Mouse (Mus musculus): Measurements from ENCODE around the gene Wdr73. TPM values are rescaled to one million over a fixed set of nuclear protein-coding genes. Genes with fewer than 3 reads are reported as not detected.

Wdr73 gene
- polyA plus RNA-seq, 1 experiment, result 29.6 TPM

GRCm38 (mm10) chr7:80897134-80897533 lies 3.9 kb downstream of the Wdr73 start:
- Histone ChIP-seq H3K4me3 (ENCODE audit: insufficient read depth, low read length) (no peak overlapping the region), H3K27ac (ENCODE audit: insufficient read depth, low read length) (no peak overlapping the region), H3K4me1 (ENCODE audit: control insufficient read depth, insufficient read depth, low read length) (peaks cover 6% of the 10 kb centered on the region)
- TF ChIP-seq POLR2A (IDR thresholded peaks at IDR 0.05; ENCODE audit: extremely low read depth, insufficient read depth, low read length) (0 out of 2 replicates have a peak, but pooled peaks have one; percentile 9), CTCF (IDR thresholded peaks at IDR 0.05; ENCODE audit: extremely low read depth, insufficient read depth, low read length) (no peak)

- TF ChIP-seq POLR2A (IDR thresholded peaks at IDR 0.05; ENCODE audit: extremely low read depth, insufficient read depth, low read length), result no peak
- no peak for TF ChIP-seq CTCF (IDR thresholded peaks at IDR 0.05; ENCODE audit: extremely low read depth, insufficient read depth, low read length)
- H3K4me3 ChIP-seq (ENCODE audit: insufficient read depth, low read length), result no peak overlapping the region
- no peak overlapping the region for H3K27ac ChIP-seq (ENCODE audit: insufficient read depth, low read length)
- peaks cover 3% of the 10 kb centered on the region for H3K4me1 ChIP-seq (ENCODE audit: control insufficient read depth, insufficient read depth, low read length)
Measured at GRCm38 (mm10) chr7:80894815-80895519, 6.1 kb downstream of the Wdr73 start.

- no peak overlapping the region for H3K4me3 ChIP-seq (ENCODE audit: insufficient read depth, low read length)
- H3K4me1 ChIP-seq (ENCODE audit: control insufficient read depth, insufficient read depth, low read length), result peaks cover 3% of the 10 kb centered on the region
- no peak for TF ChIP-seq CTCF (IDR thresholded peaks at IDR 0.05; ENCODE audit: extremely low read depth, insufficient read depth, low read length)
- TF ChIP-seq POLR2A (IDR thresholded peaks at IDR 0.05; ENCODE audit: extremely low read depth, insufficient read depth, low read length), result no peak
- H3K27ac ChIP-seq (ENCODE audit: insufficient read depth, low read length), result no peak overlapping the region
Measured at GRCm38 (mm10) chr7:80894196-80894595, 6.9 kb downstream of the Wdr73 start.

GRCm38 (mm10) chr7:80893753-80894129 lies 7.3 kb downstream of the Wdr73 start:
- no peak for TF ChIP-seq CTCF (IDR thresholded peaks at IDR 0.05; ENCODE audit: extremely low read depth, insufficient read depth, low read length)
- no peak for TF ChIP-seq POLR2A (IDR thresholded peaks at IDR 0.05; ENCODE audit: extremely low read depth, insufficient read depth, low read length)
- H3K4me3 ChIP-seq (ENCODE audit: insufficient read depth, low read length), result no peak overlapping the region
- peaks cover 3% of the 10 kb centered on the region for H3K4me1 ChIP-seq (ENCODE audit: control insufficient read depth, insufficient read depth, low read length)
- H3K27ac ChIP-seq (ENCODE audit: insufficient read depth, low read length), result no peak overlapping the region

- no peak overlapping the region for H3K27ac ChIP-seq (ENCODE audit: insufficient read depth, low read length)
- TF ChIP-seq CTCF (IDR thresholded peaks at IDR 0.05; ENCODE audit: extremely low read depth, insufficient read depth, low read length), result no peak
- TF ChIP-seq POLR2A (IDR thresholded peaks at IDR 0.05; ENCODE audit: extremely low read depth, insufficient read depth, low read length), result no peak
- peaks cover 3% of the 10 kb centered on the region for H3K4me1 ChIP-seq (ENCODE audit: control insufficient read depth, insufficient read depth, low read length)
- no peak overlapping the region for H3K4me3 ChIP-seq (ENCODE audit: insufficient read depth, low read length)
Measured at GRCm38 (mm10) chr7:80893086-80893752, 7.8 kb downstream of the Wdr73 start.

GRCm38 (mm10) chr7:80889841-80890241 lies 11.2 kb downstream of the Wdr73 start:
- no peaks in the 10 kb centered on the region for H3K4me1 ChIP-seq (ENCODE audit: control insufficient read depth, insufficient read depth, low read length)
- H3K4me3 ChIP-seq (ENCODE audit: insufficient read depth, low read length), result no peak overlapping the region
- H3K27ac ChIP-seq (ENCODE audit: insufficient read depth, low read length), result 0 out of 2 replicates have a peak overlapping the region, but pooled peaks have one; percentile 14
- TF ChIP-seq POLR2A (IDR thresholded peaks at IDR 0.05; ENCODE audit: extremely low read depth, insufficient read depth, low read length) (no peak), CTCF (IDR thresholded peaks at IDR 0.05; ENCODE audit: extremely low read depth, insufficient read depth, low read length) (no peak)

- H3K4me1 ChIP-seq (ENCODE audit: control insufficient read depth, insufficient read depth, low read length), result no peaks in the 10 kb centered on the region
- TF ChIP-seq CTCF (IDR thresholded peaks at IDR 0.05; ENCODE audit: extremely low read depth, insufficient read depth, low read length), result no peak
- no peak; the same call in 1 of the 2 replicates for TF ChIP-seq POLR2A (IDR thresholded peaks at IDR 0.05; ENCODE audit: extremely low read depth, insufficient read depth, low read length)
- H3K27ac ChIP-seq (ENCODE audit: insufficient read depth, low read length), result 0 out of 2 replicates have a peak overlapping the region, but pooled peaks have one; percentile 3
- no peak overlapping the region for H3K4me3 ChIP-seq (ENCODE audit: insufficient read depth, low read length)
Measured at GRCm38 (mm10) chr7:80889021-80889511, 12.0 kb downstream of the Wdr73 start.

GRCm38 (mm10) chr7:80888595-80888994 lies 12.5 kb downstream of the Wdr73 start:
- TF ChIP-seq POLR2A (IDR thresholded peaks at IDR 0.05; ENCODE audit: extremely low read depth, insufficient read depth, low read length) (no peak), CTCF (IDR thresholded peaks at IDR 0.05; ENCODE audit: extremely low read depth, insufficient read depth, low read length) (no peak)
- Histone ChIP-seq H3K27ac (ENCODE audit: insufficient read depth, low read length) (0 out of 2 replicates have a peak overlapping the region, but pooled peaks have one; percentile 3), H3K4me1 (ENCODE audit: control insufficient read depth, insufficient read depth, low read length) (no peaks in the 10 kb centered on the region), H3K4me3 (ENCODE audit: insufficient read depth, low read length) (no peak overlapping the region)

- Histone ChIP-seq H3K27ac (ENCODE audit: insufficient read depth, low read length) (no peak overlapping the region), H3K4me1 (ENCODE audit: control insufficient read depth, insufficient read depth, low read length) (no peaks in the 10 kb centered on the region), H3K4me3 (ENCODE audit: insufficient read depth, low read length) (no peak overlapping the region)
- no peak for TF ChIP-seq POLR2A (IDR thresholded peaks at IDR 0.05; ENCODE audit: extremely low read depth, insufficient read depth, low read length)
- peak; percentile 28 for TF ChIP-seq CTCF (IDR thresholded peaks at IDR 0.05; ENCODE audit: extremely low read depth, insufficient read depth, low read length)
Measured at GRCm38 (mm10) chr7:80885666-80886065, 15.4 kb downstream of the Wdr73 start.

Measured in cortical plate, adult 2 months (tissue).